Mouse (Mus musculus): ENCODE measurements around the gene Olfr1329. TPM values are rescaled to one million over a fixed set of nuclear protein-coding genes. Genes with fewer than 3 reads are reported as not detected.

The Olfr1329 gene
- not detected for polyA plus RNA-seq (2014; fragmentation: Illumina TruSeq; extraction: RNeasy Lipid Tissue Mini Kit (QIAGEN cat#74804); ENCODE audit: low replicate concordance)

GRCm38 (mm10) chr4:118917365-118917764, at the start of gene Olfr1329:
Olfr1329 (minus strand) TSS chr4:118917465.

GRCm38 (mm10) chr4:118961141-118961628, 43.9 kb upstream of the Olfr1329 start, which contains the start of gene Lao1:
Lao1 (plus strand) TSS chr4:118961578.

GRCm38 (mm10) chr4:118938512-118938911, 21.2 kb upstream of the Olfr1329 start, which contains the start of gene Olfr1328:
Olfr1328 (minus strand) TSS chr4:118938612.

GRCm38 (mm10) chr4:118888297-118888696, 29.0 kb downstream of the Olfr1329 start, which contains the start of gene Olfr1330:
Olfr1330 (plus strand) TSS chr4:118888597.

Other genes with a start within 250 kb of the Olfr1329 start
- not detected for gene Olfr1342, start 224.7 kb downstream of the Olfr1329 start, polyA plus RNA-seq (2014; fragmentation: Illumina TruSeq; extraction: RNeasy Lipid Tissue Mini Kit (QIAGEN cat#74804); ENCODE audit: low replicate concordance)
- gene Olfr1341, start 213.9 kb downstream of the Olfr1329 start, polyA plus RNA-seq (2014; fragmentation: Illumina TruSeq; extraction: RNeasy Lipid Tissue Mini Kit (QIAGEN cat#74804); ENCODE audit: low replicate concordance): not detected
- gene Olfr1340, start 197.3 kb downstream of the Olfr1329 start, polyA plus RNA-seq (2014; fragmentation: Illumina TruSeq; extraction: RNeasy Lipid Tissue Mini Kit (QIAGEN cat#74804); ENCODE audit: low replicate concordance): not detected
- not detected for gene Olfr1339, start 185.3 kb downstream of the Olfr1329 start, polyA plus RNA-seq (2014; fragmentation: Illumina TruSeq; extraction: RNeasy Lipid Tissue Mini Kit (QIAGEN cat#74804); ENCODE audit: low replicate concordance)
- not detected for gene Olfr1338, start 158.7 kb downstream of the Olfr1329 start, polyA plus RNA-seq (2014; fragmentation: Illumina TruSeq; extraction: RNeasy Lipid Tissue Mini Kit (QIAGEN cat#74804); ENCODE audit: low replicate concordance)
- not detected for gene Olfr1337, start 134.9 kb downstream of the Olfr1329 start, polyA plus RNA-seq (2014; fragmentation: Illumina TruSeq; extraction: RNeasy Lipid Tissue Mini Kit (QIAGEN cat#74804); ENCODE audit: low replicate concordance)
- not detected for gene Olfr1335, start 107.5 kb downstream of the Olfr1329 start, polyA plus RNA-seq (2014; fragmentation: Illumina TruSeq; extraction: RNeasy Lipid Tissue Mini Kit (QIAGEN cat#74804); ENCODE audit: low replicate concordance)
- gene Olfr1333, start 81.2 kb downstream of the Olfr1329 start, polyA plus RNA-seq (2014; fragmentation: Illumina TruSeq; extraction: RNeasy Lipid Tissue Mini Kit (QIAGEN cat#74804); ENCODE audit: low replicate concordance): not detected
- gene Olfr1331, start 52.8 kb downstream of the Olfr1329 start, polyA plus RNA-seq (2014; fragmentation: Illumina TruSeq; extraction: RNeasy Lipid Tissue Mini Kit (QIAGEN cat#74804); ENCODE audit: low replicate concordance): not detected
- not detected for gene Olfr1330, start 28.9 kb downstream of the Olfr1329 start, polyA plus RNA-seq (2014; fragmentation: Illumina TruSeq; extraction: RNeasy Lipid Tissue Mini Kit (QIAGEN cat#74804); ENCODE audit: low replicate concordance)
- gene Olfr1328, start 21.1 kb upstream of the Olfr1329 start, polyA plus RNA-seq (2014; fragmentation: Illumina TruSeq; extraction: RNeasy Lipid Tissue Mini Kit (QIAGEN cat#74804); ENCODE audit: low replicate concordance): not detected
- gene Lao1, start 44.1 kb upstream of the Olfr1329 start, polyA plus RNA-seq (2014; fragmentation: Illumina TruSeq; extraction: RNeasy Lipid Tissue Mini Kit (QIAGEN cat#74804); ENCODE audit: low replicate concordance): not detected
- 1.3 TPM for gene Slc2a1, start 191.2 kb upstream of the Olfr1329 start, polyA plus RNA-seq (2014; fragmentation: Illumina TruSeq; extraction: RNeasy Lipid Tissue Mini Kit (QIAGEN cat#74804); ENCODE audit: low replicate concordance)